Mouse (Mus musculus) hindbrain, embryonic 13.5 days (tissue): ENCODE results near the gene Nedd8. TPM values are rescaled to one million over a fixed set of nuclear protein-coding genes. Genes with fewer than 3 reads are reported as not detected.

ENCODE experiments used
- ATAC-seq: fragments of 200-750 bp; cut with Nextera tagmentation; 2 replicates; pipeline ENCODE4 v1.8.0; 2017; ENCODE audit warnings: moderate TSS enrichment; ENCODE audit not compliant: low FRiP score
- H3K27ac ChIP-seq: fragments of 300-500 bp; sonication (generic); 2 replicates; pipeline ENCODE4 v1.5.1; 2015; ENCODE audit warnings: inconsistent platforms, mild to moderate bottlenecking, moderate library complexity
- H3K27me3 ChIP-seq: fragments of 300-500 bp; sonication (generic); 2 replicates; pipeline ENCODE4 v1.6.1; 2015; ENCODE audit warnings: mild to moderate bottlenecking, inconsistent platforms
- H3K36me3 ChIP-seq: fragments of 300-500 bp; sonication (generic); 2 replicates; pipeline ENCODE4 v1.6.1; 2015; ENCODE audit warnings: mild to moderate bottlenecking, inconsistent platforms
- H3K4me1 ChIP-seq: fragments of 300-500 bp; sonication (generic); replicated peaks from 2 replicates; pipeline ENCODE4 v1.6.1; 2015; ENCODE audit warnings: inconsistent platforms
- H3K4me2 ChIP-seq: fragments of 300-500 bp; sonication (generic); 2 replicates; pipeline ENCODE4 v1.6.1; 2015; ENCODE audit warnings: inconsistent platforms, mild to moderate bottlenecking, moderate library complexity
- H3K4me3 ChIP-seq: fragments of 300-500 bp; sonication (generic); 2 replicates; pipeline ENCODE4 v1.5.1; 2015; ENCODE audit warnings: mild to moderate bottlenecking, inconsistent platforms
- H3K9ac ChIP-seq: fragments of 300-500 bp; sonication (generic); 2 replicates; pipeline ENCODE4 v1.6.1; 2015; ENCODE audit warnings: mild to moderate bottlenecking, inconsistent platforms
- H3K9me3 ChIP-seq: fragments of 300-500 bp; sonication (generic); 2 replicates; pipeline ENCODE4 v1.6.1; 2016; ENCODE audit warnings: inconsistent platforms
- WGBS: fragments of 180-500 bp; shearing (Covaris S2); methylation state at CpG from one replicate; pipeline ENCODE4 v1.1.7; 2015; 5-methylcytosine and 5-hydroxymethylcytosine counted together
- polyA plus RNA-seq: library from polyadenylated mRNA; unstranded; fragments of >200 nt; fragmentation: Nextera tagmentation; extraction: Ambion mirVana; gene quantifications from 2 replicates; pipeline ENCODE4 v1.2.1, GENCODE M21; 2015

The Nedd8 gene
- polyA plus RNA-seq, 1 experiment from 2014 or later: 628 TPM

GRCm38 (mm10) chr14:55658011-55658410 is 13.9 kb downstream of the Nedd8 start:
- no peak overlapping the region for H3K27ac ChIP-seq
- WGBS: 88% methylated on average over 5 of the region's 5 CpGs
- H3K27me3 ChIP-seq: no peaks in the 10 kb centered on the region
- no peak overlapping the region for H3K9ac ChIP-seq
- H3K4me1 ChIP-seq: peaks cover 15% of the 10 kb centered on the region
- H3K36me3 ChIP-seq: peaks cover 26% of the 10 kb centered on the region
- no peak overlapping the region for H3K4me2 ChIP-seq
- no peaks in the 10 kb centered on the region for H3K9me3 ChIP-seq
- H3K4me3 ChIP-seq: no peak overlapping the region
- no peak for ATAC-seq

GRCm38 (mm10) chr14:55656935-55657334 is 15.0 kb downstream of the Nedd8 start:
- Histone ChIP-seq H3K4me1 (peaks cover 15% of the 10 kb centered on the region), H3K9me3 (no peaks in the 10 kb centered on the region), H3K27me3 (no peaks in the 10 kb centered on the region), H3K4me3 (no peak overlapping the region), H3K9ac (no peak overlapping the region), H3K27ac (no peak overlapping the region), H3K36me3 (peaks cover 18% of the 10 kb centered on the region), H3K4me2 (no peak overlapping the region)
- 88% methylated on average over 3 of the region's 3 CpGs for WGBS
- no peak for ATAC-seq

- H3K36me3 ChIP-seq: peaks cover 2% of the 10 kb centered on the region; the same call in 1 of the 2 replicates
- no peak overlapping the region for H3K27ac ChIP-seq
- ATAC-seq: no peak
- H3K4me3 ChIP-seq: no peak overlapping the region
- no peaks in the 10 kb centered on the region for H3K4me1 ChIP-seq
- no peaks in the 10 kb centered on the region for H3K27me3 ChIP-seq
- H3K4me2 ChIP-seq: no peak overlapping the region
- 92% methylated on average over 7 of the region's 7 CpGs for WGBS
- H3K9ac ChIP-seq: no peak overlapping the region
- no peaks in the 10 kb centered on the region for H3K9me3 ChIP-seq
Measured at GRCm38 (mm10) chr14:55651528-55651927, 20.4 kb downstream of the Nedd8 start.

GRCm38 (mm10) chr14:55649884-55650283 is 22.0 kb downstream of the Nedd8 start, which contains the start of gene Tssk4:
Gene Tssk4 (plus strand): TSS chr14:55650184.
- WGBS: 95% methylated on average over 2 of the region's 2 CpGs
- Histone ChIP-seq H3K4me1 (peaks cover 5% of the 10 kb centered on the region), H3K9ac (no peak within 1 kb of the TSS), H3K27me3 (no peaks in the 10 kb centered on the region), H3K27ac (no peak within 1 kb of the TSS), H3K36me3 (peaks cover 5% of the 10 kb centered on the region; the same call in 1 of the 2 replicates), H3K4me2 (no peak within 1 kb of the TSS), H3K9me3 (no peaks in the 10 kb centered on the region), H3K4me3 (no peak within 1 kb of the TSS)
- ATAC-seq: no peak

- ATAC-seq: no peak
- 32% methylated on average over 17 of the region's 17 CpGs for WGBS
- Histone ChIP-seq H3K9ac (peak overlapping the region; percentile 93), H3K4me2 (peak overlapping the region; percentile 88), H3K27me3 (no peaks in the 10 kb centered on the region), H3K9me3 (no peaks in the 10 kb centered on the region), H3K27ac (no peak overlapping the region), H3K36me3 (peaks cover 27% of the 10 kb centered on the region), H3K4me1 (peaks cover 32% of the 10 kb centered on the region), H3K4me3 (peak overlapping the region; percentile 97)
Measured at GRCm38 (mm10) chr14:55644261-55644888, 27.5 kb downstream of the Nedd8 start.

- no peaks in the 10 kb centered on the region for H3K9me3 ChIP-seq
- H3K4me2 ChIP-seq: peak within 1 kb of the TSS; percentile 88
- H3K9ac ChIP-seq: peak within 1 kb of the TSS; percentile 93
- ATAC-seq: peak; percentile 91
- H3K27ac ChIP-seq: peak within 1 kb of the TSS; percentile 96
- peaks cover 32% of the 10 kb centered on the region for H3K4me1 ChIP-seq
- H3K36me3 ChIP-seq: peaks cover 38% of the 10 kb centered on the region
- H3K4me3 ChIP-seq: peak within 1 kb of the TSS; percentile 97
- under 1% methylated on average over 89 of the region's 89 CpGs for WGBS
- H3K27me3 ChIP-seq: no peaks in the 10 kb centered on the region
Measured at GRCm38 (mm10) chr14:55643060-55643907, 28.6 kb downstream of the Nedd8 start, which contains the start of gene Tm9sf1. Gene Tm9sf1 (minus strand): TSS chr14:55643806.

GRCm38 (mm10) chr14:55642679-55643059 is 29.3 kb downstream of the Nedd8 start:
- peak; percentile 67 for ATAC-seq
- WGBS: 21% methylated on average over 8 of the region's 8 CpGs

GRCm38 (mm10) chr14:55641291-55641690 is 30.6 kb downstream of the Nedd8 start:
- peaks cover 34% of the 10 kb centered on the region for H3K4me1 ChIP-seq
- H3K9ac ChIP-seq: no peak overlapping the region
- no peaks in the 10 kb centered on the region for H3K27me3 ChIP-seq
- no peaks in the 10 kb centered on the region for H3K9me3 ChIP-seq
- H3K4me3 ChIP-seq: no peak overlapping the region
- H3K27ac ChIP-seq: no peak overlapping the region
- 96% methylated on average over 13 of the region's 13 CpGs for WGBS
- peaks cover 52% of the 10 kb centered on the region for H3K36me3 ChIP-seq
- no peak for ATAC-seq
- no peak overlapping the region for H3K4me2 ChIP-seq

More at GRCm38 (mm10) chr14:55642679-55643059, 29.3 kb downstream of the Nedd8 start:
- Histone ChIP-seq H3K9ac (peak overlapping the region; percentile 93), H3K27me3 (no peaks in the 10 kb centered on the region), H3K4me2 (peak overlapping the region; percentile 88), H3K4me3 (peak overlapping the region; percentile 97), H3K36me3 (peaks cover 44% of the 10 kb centered on the region), H3K4me1 (peaks cover 32% of the 10 kb centered on the region), H3K27ac (peak overlapping the region; percentile 96), H3K9me3 (no peaks in the 10 kb centered on the region)

GRCm38 (mm10) chr14:55640816-55641215 is 31.1 kb downstream of the Nedd8 start:
- Histone ChIP-seq H3K9me3 (no peaks in the 10 kb centered on the region), H3K4me3 (no peak overlapping the region), H3K4me2 (no peak overlapping the region), H3K36me3 (peaks cover 54% of the 10 kb centered on the region), H3K4me1 (peaks cover 38% of the 10 kb centered on the region), H3K27ac (no peak overlapping the region), H3K27me3 (no peaks in the 10 kb centered on the region), H3K9ac (no peak overlapping the region)
- ATAC-seq: no peak
- WGBS: 96% methylated on average over 14 of the region's 14 CpGs

GRCm38 (mm10) chr14:55637795-55638194 is 34.1 kb downstream of the Nedd8 start, which contains the start of gene Gm49378:
Gene Gm49378 (minus strand): TSS chr14:55637895.
- H3K4me1 ChIP-seq: peaks cover 35% of the 10 kb centered on the region
- no peak for ATAC-seq
- H3K4me3 ChIP-seq: no peak within 1 kb of the TSS
- H3K36me3 ChIP-seq: peaks cover 68% of the 10 kb centered on the region
- 0 out of 2 replicates have a peak within 1 kb of the TSS, but pooled peaks have one; percentile 24 for H3K9ac ChIP-seq
- H3K27ac ChIP-seq: no peak within 1 kb of the TSS
- H3K9me3 ChIP-seq: no peaks in the 10 kb centered on the region
- H3K27me3 ChIP-seq: no peaks in the 10 kb centered on the region
- no peak within 1 kb of the TSS for H3K4me2 ChIP-seq
- WGBS: 94% methylated on average over 9 of the region's 9 CpGs

- WGBS: 2% methylated on average over 33 of the region's 33 CpGs
- peak; percentile 88 for ATAC-seq
- H3K4me2 ChIP-seq: peak within 1 kb of the TSS; percentile 93
- peaks cover 80% of the 10 kb centered on the region for H3K36me3 ChIP-seq
- peak within 1 kb of the TSS; percentile 87 for H3K27ac ChIP-seq
- no peaks in the 10 kb centered on the region for H3K27me3 ChIP-seq
- H3K4me3 ChIP-seq: peak within 1 kb of the TSS; percentile 73
- H3K4me1 ChIP-seq: peaks cover 20% of the 10 kb centered on the region
- H3K9me3 ChIP-seq: no peaks in the 10 kb centered on the region
- peak within 1 kb of the TSS; percentile 89 for H3K9ac ChIP-seq
Measured at GRCm38 (mm10) chr14:55635523-55636007, 36.4 kb downstream of the Nedd8 start, which contains the start of gene Ipo4. Gene Ipo4 (minus strand): TSS chr14:55635957.

- H3K27ac ChIP-seq: peak overlapping the region; percentile 87
- 3% methylated on average over 23 of the region's 23 CpGs for WGBS
- peaks cover 80% of the 10 kb centered on the region for H3K36me3 ChIP-seq
- ATAC-seq: peak; percentile 76
- H3K4me3 ChIP-seq: peak overlapping the region; percentile 73
- no peaks in the 10 kb centered on the region for H3K9me3 ChIP-seq
- no peaks in the 10 kb centered on the region for H3K27me3 ChIP-seq
- H3K9ac ChIP-seq: peak overlapping the region; percentile 89
- peak overlapping the region; percentile 93 for H3K4me2 ChIP-seq
- peaks cover 20% of the 10 kb centered on the region for H3K4me1 ChIP-seq
Measured at GRCm38 (mm10) chr14:55634874-55635522, 36.9 kb downstream of the Nedd8 start.
